Mouse (Mus musculus) right cerebral cortex, adult 2 months (tissue): ENCODE data around the gene Cap1.

Experiments
- DNase-seq, 2 experiments: peaks; one replicate each; pipeline ENCODE4 v3.0.0; 2021 to 2022; ENCODE audit warnings: low spot score in 2 of 2

The Cap1 gene

DNA sequence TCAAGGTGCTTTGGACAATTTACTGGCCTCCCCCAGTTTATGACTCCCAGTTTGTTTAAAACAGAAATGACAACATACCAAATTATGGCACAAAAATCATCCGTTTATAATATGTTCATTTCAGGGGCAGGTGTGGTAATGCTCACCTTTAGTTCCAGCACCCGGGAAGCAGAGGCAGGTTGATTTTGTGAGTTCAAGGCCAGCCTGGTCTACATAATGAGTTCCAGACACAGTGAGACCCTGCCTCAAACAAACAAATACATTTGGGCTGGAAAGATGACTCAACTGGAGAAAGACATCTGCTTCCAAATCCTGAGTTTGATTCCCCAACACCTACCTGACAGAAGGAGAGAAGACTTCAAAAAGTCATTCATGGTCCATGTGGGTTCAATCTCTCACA lies 1.5 kb upstream of the Cap1 start:
- DNase-seq, result no peak

DNA sequence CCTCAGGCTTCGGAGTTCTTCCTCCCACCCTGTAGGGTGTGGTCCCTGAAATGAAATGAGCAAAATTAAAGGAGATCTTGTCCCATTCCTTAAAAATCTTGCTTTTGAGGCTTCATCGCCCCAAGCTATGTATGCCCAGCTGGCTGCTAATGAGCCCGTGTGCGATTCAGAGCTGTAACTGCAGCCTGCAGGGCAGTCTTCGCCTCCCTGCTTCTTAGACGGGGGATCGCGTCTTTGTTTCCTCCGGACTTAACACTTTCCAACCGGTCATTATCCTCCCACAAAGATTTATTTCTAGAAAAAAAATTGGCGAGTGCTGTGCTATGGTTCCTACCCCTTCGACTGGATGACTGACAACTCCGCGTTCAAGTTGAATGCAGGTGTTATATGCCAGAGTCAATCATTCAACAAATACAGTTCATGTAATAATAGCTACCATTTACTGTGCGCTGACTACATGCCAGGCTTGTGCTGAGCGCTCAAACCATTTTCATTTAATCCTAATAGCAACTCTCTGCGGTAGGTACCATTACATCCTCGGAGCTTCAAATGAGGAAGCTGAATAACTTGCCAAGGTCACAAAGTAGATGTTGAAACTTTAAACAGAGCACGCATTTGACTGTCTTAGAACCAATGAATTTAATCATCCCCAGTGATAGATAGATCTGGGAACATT lies 861 bp upstream of the Cap1 start:
- no peak for DNase-seq

DNA sequence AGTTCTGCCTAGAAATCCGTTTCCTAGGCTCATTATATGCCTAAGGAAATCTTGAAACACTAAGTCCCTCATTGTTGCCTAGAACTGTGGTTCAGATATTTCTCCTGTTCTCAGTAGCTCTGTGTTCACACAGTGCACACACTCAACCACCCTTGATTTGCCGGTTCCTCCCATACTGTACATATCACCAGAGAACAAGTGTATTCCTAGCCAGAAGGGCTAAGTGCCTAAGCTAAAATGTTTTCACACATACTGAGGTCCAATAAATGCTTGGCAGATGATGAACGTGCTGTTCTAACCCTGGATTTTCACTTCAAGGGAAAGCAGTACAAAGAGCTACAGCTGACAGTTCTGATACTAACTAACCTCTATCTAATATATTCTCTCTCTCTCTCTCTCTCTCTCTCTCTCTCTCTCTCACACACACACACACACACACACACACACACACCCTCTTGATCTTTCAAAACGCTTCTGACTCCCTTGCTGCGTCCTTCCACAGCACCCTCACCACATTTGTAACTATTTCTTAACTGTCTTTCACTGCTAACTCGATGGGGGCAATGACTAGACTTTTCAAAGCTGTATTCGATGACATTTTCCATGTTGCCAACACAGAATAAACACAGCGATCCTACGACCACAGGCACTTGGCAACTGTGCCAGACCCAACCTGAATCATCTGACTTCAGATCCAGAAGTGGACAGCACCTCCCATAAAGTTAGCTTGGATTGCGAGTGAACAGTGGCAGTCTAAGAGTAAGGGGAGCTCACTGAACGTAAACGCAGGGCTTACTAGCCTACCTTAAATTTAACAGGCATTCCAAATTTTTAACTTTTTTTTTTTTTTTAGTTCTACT lies 1.1 kb downstream of the Cap1 start:
- DNase-seq, result no peak

DNA sequence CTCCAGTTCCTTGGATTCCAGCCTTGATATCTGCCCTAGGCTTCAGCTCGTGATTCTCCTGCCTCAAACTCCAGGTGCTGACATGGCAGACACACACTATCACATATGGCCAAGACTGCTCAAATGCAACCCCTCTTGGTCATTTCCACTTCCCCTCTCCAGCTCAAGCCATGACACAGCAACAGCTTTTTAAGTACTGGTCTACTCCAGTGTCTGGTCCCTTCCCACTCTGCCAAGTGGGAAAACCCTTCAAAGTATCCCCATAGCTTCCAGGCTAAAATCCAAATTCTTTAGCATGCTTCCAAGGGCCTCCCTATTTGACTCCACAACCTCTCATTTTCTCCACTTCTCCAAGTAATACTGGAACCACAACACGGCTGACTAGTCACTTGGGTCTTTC lies 1.8 kb downstream of the Cap1 start:
- DNase-seq, result no peak

DNA sequence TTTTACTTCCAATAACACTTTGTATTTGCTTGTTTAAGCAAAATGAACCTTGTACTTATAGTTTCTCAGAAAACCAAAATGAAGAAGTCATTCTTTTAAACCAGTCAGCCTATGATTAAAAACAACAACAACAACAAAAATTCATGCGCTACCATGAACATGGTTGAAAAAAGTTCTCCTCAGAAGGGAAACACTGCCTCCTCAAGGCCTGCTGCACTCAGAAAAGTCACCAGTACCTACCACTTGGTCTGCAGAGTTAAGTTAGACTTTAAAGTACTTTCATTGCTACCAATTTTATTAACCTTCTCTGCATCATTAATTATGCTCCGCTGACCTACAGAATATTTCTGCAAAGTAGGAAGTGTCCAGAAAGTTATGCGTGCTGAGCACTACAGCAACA lies 2.6 kb downstream of the Cap1 start:
- DNase-seq, result no peak

DNA sequence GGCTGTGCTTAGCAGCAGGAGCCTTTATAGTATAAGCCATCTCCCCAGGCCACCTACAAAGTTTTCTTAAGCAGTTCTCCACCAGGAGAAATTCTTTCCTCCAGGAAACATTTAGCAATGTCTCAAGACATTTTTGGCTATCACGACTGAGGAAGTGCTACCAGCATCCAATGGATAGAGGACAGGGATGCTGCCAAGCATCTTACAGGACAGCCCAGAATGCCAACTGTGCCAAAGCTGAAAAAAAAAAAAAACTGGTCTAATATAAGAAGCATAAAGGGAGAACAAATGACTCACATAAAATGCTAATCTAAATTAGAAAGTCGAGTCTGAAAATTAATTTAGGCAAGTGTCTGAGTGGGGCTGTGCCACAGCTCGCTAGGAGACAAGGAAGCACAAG lies 3.3 kb downstream of the Cap1 start:
- DNase-seq, result no peak

DNA sequence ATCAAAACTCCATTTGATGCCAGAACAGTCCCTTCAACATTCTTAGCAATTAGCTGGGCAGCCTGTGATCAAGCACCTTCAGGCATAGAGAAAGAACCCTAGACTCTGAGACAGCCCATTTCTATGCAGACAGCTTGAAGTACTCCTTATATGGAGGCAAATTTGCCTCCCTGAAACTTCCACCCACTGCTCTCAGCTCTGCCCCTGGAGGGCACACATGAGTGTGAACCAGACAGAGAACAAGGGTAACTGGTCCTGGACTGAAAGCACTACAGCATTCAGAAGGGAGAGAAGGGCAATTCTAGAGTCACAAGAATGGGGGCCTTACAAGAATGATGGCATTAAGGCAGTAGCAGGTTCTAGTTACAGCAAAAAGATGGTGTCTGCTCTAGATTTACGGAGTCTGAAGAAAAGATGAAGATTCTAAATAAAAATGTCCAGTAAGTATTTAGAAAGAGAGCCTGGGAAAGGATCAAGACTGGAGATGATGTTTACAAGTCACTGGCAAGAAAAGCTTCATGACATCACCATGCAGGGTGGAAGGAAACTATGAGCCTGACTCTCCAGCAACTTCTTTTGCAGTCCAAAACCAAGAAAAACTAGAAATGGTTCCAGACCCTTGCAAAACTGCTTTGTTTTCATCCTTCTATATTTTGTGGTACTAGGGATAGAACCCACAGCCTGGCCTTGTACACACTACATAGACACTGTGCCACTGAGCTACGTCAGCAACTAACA lies 7.4 kb downstream of the Cap1 start:
- DNase-seq, result no peak

- DNase-seq, result no peak
Observed at GRCm38 (mm10) chr4:122873512-122873911, 12.3 kb downstream of the Cap1 start.

DNA sequence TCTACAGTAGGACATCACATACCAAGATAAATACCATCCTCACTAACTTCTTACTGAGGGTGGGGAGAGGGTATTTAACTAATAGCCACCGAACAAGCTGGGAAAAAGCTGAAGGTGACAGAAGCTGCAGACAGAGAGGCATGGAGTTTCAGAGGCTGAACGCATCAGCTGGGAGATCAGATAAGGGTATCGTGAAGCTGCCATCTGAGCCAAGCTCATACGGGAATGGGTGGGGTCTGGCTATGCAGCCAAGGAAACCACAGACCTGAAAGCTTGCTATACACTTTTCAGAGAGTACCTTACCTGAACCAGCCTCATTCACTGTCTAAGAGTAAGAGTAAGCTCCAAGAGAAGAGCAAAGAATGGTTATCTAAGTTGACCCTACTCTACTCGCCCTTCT lies 12.9 kb downstream of the Cap1 start:
- no peak for DNase-seq

DNA sequence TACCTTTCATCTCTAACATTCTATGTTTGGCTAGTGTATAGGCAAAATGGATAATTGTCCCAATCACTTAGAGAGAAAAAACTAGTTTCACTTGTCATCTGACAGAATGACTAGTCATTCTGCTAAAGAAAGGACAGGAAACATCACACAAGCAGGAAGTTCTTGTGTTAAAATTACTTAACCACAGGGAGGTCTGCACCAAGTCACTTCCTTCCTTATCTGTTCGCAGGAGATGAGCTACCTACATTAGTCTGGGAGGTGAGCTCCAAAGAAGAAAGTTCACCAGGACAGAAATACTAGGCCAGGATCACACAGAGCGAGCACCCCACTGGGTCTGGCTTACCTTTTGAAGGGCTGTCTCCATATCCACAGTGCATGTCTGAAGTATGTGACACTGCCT lies 13.9 kb downstream of the Cap1 start:
- DNase-seq, result no peak

GRCm38 (mm10) chr4:122871269-122871668 lies 14.6 kb downstream of the Cap1 start:
- peak in 1 of 2 experiments; percentile 59 for DNase-seq

DNA sequence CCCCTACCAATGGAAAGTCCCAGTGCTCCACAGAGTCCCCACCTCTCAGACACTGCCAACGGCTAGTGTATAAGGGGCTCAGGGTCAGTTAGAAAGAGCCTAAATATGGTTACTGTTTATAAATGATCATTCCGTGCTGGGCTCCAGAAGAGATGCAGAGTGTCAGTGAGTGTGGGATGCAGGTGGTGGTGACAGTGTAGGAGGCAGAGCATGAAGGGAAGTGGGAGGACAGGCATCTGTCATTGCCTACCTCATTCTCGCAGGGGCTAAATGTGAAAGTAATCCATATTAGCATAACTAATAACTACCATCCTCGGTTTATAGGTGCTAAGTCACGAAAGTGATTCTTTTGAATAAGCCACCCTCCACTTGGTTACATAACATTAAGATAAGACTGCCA lies 15.1 kb downstream of the Cap1 start:
- peak in 1 of 2 experiments; percentile 53 for DNase-seq

- DNase-seq, result no peak
Observed at GRCm38 (mm10) chr4:122870027-122870426, 15.8 kb downstream of the Cap1 start.

GRCm38 (mm10) chr4:122868041-122868440 lies 17.8 kb downstream of the Cap1 start:
- no peak for DNase-seq

DNA sequence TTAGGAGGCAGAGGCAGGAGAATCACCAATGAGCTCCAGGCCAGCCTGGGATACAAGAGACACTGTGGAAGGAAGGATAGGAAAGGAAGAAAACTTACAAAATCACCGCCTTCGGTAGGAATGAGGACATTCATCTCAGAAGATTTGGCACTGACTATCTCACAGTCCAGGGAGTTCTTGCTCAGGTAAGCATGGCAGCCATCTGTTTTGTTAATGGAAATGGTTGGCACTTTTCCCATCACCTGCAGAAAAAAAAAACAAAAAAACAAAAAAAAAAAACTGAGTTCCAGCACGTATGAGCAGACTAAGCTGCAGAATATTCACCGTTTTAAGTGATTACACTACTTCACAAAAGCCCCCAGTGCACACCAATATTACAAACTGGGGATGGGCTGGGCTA lies 24.0 kb downstream of the Cap1 start:
- DNase-seq, result no peak

DNA sequence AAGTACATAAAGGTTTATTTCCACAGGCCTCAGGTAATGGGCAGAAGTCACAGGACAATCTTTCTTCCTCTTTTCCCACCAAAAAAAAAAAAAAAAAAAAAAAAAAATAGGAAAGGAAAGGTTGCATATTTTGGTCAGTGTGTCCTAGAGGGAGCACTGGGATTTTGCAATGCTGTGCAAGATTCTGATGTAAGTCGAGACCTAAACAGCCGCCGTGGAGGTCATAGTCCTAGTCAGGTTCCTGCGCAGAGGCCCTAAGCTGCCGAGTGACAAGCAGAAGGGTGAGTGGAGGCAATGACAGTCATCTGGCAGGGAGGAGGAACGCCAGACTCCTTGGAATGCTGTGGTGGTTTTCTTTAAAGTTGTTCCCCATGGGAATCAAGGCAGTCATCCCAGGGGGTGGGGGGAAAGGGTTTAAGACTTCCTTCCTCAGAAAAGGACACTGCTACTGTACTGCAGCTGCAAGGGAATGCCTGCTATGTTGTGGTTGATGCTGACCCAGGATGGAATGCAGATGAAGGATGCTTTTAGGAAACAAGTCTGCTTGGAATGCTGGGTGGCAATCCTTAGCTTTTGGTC lies 26.7 kb downstream of the Cap1 start:
- no peak for DNase-seq

DNA sequence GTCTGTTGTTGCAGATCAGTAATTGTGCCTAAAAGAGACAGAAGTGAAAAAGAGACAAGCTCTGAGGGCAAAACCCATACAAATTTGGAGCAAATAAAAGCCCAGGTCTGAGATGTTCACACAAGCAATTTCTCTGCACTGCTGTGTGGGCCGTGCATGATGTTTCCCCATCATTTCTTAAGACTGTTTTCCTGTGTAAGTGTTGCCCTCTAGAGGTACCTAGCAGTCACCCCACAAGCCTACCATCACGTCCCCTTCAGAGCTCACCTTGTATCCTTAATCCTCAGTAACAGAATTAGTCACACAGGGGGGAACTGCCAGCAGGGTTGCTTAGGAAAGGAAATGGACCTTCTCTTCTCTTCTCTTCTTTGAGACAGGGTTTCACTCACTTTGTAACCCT lies 27.9 kb downstream of the Cap1 start:
- no peak for DNase-seq

DNA sequence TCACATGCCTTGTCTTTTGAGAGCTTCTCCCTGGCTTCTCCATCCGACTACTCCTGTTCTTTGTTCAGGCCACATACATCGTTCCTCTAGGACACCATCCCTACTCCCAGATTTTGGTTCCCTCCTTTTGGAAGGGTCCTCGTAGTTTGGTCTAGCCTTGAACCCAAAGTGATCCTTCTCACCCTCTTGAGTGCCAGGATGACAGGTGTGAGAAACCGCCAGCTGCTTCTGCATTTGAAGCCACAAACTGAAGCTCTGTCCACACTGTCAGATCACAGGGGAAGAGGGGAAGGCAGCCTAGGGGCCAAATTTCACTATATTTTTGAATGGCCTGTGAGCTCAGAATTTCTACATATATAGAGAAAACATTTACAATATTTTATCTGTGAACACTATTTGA lies 31.1 kb downstream of the Cap1 start:
- no peak for DNase-seq

GRCm38 (mm10) chr4:122853691-122854090 lies 32.2 kb downstream of the Cap1 start:
- DNase-seq, result no peak

- no peak for DNase-seq
Observed at GRCm38 (mm10) chr4:122851535-122851934, 34.3 kb downstream of the Cap1 start.

- no peak for DNase-seq
Observed at GRCm38 (mm10) chr4:122848150-122848621, 37.7 kb downstream of the Cap1 start.

DNA sequence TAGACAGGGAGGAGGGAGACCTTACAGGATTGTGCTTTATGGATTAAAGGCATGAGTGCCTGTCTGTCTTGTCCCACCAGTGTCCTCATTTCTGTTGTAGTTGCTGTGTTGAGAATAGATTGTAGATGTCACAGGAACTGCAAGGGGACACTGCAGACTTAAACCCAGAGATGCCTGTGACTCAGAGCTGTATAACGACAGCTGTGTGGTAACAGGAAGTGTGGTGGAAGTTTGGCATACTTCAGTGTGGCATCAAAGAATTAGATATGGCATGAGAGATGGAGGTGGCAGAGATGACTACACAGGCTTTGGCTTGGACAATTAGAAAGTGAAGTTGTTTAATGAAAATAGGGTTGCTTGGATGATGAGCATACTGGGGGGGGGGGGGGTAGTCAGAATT lies 47.4 kb downstream of the Cap1 start:
- DNase-seq, result no peak
